Mouse (Mus musculus): Measurements from ENCODE around the gene Pxmp4. TPM values are rescaled to one million over a fixed set of nuclear protein-coding genes. Genes with fewer than 3 reads are reported as not detected.

The Pxmp4 gene
- 10 to 100 TPM; 15.1 to 16.1 TPM for total RNA-seq (2021)
- long read RNA-seq, experiment 1, transcript Pxmp4-201 (4 exons, 2,789 nt), result major isoform, 20 of 23 reads
- long read RNA-seq, experiment 1, partial matches to known transcripts, result 0 of 23 reads
- long read RNA-seq, experiment 1, other reads (novel, unspliced or antisense), result 1 of 23 reads
- long read RNA-seq, experiment 2, transcript Pxmp4-201 (4 exons, 2,789 nt), result major isoform, 14 of 18 reads
- long read RNA-seq, experiment 2, partial matches to known transcripts, result 0 of 18 reads
- long read RNA-seq, experiment 2, other reads (novel, unspliced or antisense), result 3 of 18 reads

GRCm38 (mm10) chr2:154603638-154604153, at the start of gene Pxmp4:
Gene Pxmp4, minus strand, starts transcription at chr2:154603708.
- peak; percentile 97 for DNase-seq

GRCm38 (mm10) chr2:154651363-154651762, 47.9 kb upstream of the Pxmp4 start, which contains the start of gene Chmp4b:
Gene Chmp4b, plus strand, starts transcription at chr2:154651705.
- no peak for DNase-seq

DNA sequence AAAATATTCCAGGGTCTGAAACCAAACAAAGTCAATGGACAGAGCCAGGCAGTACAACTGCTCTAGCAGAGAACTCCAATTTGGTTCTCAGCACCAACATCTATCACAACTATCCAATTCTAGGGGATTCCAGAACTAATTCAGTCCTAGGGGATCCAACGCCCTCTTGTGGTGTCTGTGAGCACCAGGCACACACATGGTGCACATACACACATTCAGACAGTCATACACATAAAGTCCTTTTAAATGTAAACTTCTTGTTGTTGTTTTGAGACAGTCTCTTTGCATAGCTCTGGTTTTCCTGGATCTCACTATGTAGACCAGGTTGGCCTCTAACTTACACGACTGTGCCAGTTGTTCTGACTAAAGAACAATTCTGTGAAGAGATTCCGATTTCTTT, 46.9 kb upstream of the Pxmp4 start:
- DNase-seq, result no peak

DNA sequence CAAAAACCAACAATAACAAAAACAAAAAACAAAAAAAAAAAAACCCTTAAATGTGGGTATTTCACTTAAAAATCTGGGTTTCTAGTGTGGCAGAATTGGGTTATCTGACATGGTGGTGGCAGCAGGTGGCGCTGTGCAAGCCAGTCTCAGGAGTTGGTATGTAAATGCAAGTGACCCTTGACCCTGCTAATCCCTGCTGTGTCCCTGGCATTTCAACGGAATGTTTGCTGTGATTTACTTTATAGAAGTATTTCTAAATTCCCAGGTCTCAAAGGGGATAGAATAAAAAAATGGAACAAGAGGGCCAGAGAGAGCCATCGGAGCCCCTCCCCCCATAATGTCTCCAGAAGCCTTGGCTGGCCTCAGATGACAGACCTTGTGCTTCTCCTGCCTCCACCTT, 44.6 kb upstream of the Pxmp4 start:
- DNase-seq, result no peak

DNA sequence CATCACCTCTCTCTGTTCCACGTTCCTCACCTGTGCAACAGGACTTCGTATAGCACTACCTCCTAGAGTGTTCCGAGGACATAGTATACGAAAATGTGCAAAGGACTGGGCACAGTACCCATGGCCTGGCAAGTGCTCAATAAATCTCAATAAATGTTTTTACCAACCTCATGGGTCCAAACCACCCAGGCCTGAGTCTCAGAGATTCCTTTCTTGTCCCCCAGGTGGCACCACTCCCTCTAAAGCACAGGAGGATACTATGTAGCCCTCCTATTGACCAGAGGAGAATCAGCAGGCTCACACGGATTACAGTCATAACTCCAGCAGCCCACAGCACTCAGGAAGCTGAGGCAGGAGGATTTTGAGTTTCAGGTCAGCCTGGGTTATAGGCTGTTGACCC, 43.1 kb upstream of the Pxmp4 start:
- no peak for DNase-seq

- DNase-seq, result no peak
Measured at GRCm38 (mm10) chr2:154642712-154643385, 39.3 kb upstream of the Pxmp4 start.

GRCm38 (mm10) chr2:154642005-154642459, 38.5 kb upstream of the Pxmp4 start:
- no peak for DNase-seq

DNA sequence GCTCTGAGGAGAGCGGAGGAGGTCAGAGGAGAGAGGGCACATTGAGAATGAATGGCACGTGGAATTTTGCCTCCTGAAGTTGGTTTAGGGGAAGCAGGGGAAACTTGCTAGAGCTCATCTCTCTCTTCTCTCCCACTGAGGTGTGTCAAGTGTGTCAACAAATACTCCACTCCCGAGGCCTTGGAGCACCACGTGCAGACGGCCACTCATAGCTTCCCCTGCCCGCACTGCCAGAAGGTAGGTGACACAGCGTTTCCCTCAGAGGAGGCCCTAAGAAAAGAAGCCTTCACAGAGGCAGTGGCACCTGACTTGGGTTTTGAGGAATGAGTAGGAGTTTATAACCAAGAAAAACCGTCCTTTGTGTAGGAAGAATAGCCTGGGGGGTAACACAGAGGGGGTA, 37.7 kb upstream of the Pxmp4 start:
- DNase-seq, result no peak

GRCm38 (mm10) chr2:154639115-154639514, 35.6 kb upstream of the Pxmp4 start:
- no peak for DNase-seq

- DNase-seq, result no peak
Measured at GRCm38 (mm10) chr2:154638521-154638920, 35.0 kb upstream of the Pxmp4 start.

- no peak for DNase-seq
Measured at GRCm38 (mm10) chr2:154635826-154636225, 32.3 kb upstream of the Pxmp4 start.

DNA sequence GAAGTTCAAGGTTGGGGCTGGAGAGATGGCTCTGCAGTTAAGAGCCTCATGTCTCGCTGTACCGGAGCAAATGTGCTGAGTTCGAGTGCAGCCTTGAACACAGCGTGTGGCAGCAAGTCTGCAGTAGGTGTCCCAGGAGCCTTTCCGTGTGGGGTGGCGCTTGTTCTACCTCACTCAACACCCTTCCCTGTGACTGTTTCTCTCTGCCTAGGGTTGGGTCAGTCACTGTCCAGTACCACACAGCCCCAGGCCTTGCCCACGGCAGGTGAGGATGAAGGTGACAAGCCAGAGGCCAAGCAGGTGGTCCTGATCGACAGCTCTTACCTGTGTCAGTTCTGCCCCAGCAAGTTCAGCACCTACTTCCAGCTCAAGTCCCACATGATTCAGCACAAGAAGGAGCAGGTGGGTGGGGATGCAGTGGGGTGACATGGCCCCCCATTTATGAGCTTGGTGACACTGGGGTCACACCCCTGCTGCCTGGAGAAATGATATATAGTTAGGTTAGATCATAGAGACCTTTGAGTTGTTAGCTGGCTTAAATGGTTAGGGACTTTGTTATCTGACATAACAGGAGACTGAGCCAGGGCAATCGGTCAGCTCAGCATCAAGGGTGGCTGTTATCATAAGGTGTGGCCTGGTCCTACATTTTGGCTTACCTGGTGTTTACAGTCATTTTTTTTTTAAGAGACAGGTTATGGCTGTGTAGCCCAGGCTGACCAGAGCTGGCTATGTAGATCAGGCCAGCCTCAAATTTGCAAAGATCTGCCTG, 30.6 kb upstream of the Pxmp4 start:
- DNase-seq, result no peak

DNA sequence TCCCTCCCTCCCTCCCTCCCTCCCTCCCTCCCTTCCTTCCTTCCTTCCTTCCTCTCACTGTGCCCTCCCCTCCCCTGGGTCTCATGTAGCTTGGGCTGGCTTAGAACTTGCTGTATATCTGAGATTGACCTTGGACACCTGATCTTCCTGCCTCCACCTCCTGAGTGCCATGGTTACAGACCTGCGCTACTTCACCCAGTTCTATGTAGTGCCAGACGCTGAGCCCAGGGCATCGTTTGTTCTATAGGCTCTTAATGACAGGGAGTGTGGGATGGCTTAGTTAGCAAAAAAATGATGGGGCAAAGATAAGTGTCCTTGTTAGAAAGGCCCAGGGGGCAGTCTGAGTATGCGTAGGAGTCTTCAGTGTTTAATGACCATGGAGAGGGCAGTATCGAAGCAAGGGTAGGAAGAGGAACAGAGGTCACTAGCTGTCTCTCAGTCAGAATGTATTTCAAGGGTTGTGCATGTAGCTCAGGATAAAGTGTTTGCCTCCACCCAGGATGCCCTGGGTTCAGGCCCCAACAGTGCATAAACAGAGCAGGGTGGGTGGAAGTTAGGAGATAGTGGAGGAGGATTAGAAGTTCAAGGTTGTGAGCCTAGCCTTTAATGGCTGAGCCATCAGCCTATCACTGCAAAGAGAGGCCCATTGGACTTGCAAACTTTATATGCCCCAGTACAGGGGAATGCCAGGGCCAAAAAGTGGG, 29.7 kb upstream of the Pxmp4 start:
- DNase-seq, result no peak

- DNase-seq, result no peak
Measured at GRCm38 (mm10) chr2:154632203-154632780, 28.8 kb upstream of the Pxmp4 start.

- no peak for DNase-seq
Measured at GRCm38 (mm10) chr2:154630531-154630930, 27.0 kb upstream of the Pxmp4 start.

DNA sequence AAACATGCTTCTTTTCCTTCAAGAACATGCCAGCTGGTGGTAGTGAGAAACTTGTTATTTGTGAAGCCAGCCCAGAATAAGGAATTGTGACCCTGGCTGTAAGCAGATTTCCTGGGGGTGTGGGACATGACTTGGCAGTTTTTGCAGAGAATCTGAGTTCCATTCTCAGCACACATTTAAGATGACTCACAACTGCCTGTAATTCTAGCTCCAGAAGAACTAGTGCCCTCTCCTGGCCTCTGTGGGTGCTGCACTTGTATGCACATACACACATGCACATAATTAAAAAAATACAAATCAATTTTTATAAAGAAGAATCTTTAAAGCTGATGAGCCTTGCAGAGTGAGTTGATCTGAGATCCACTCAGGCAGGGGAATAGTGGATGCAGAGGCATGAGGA, 20.6 kb upstream of the Pxmp4 start:
- DNase-seq, result no peak

- no peak for DNase-seq
Measured at GRCm38 (mm10) chr2:154621684-154622083, 18.2 kb upstream of the Pxmp4 start.

DNA sequence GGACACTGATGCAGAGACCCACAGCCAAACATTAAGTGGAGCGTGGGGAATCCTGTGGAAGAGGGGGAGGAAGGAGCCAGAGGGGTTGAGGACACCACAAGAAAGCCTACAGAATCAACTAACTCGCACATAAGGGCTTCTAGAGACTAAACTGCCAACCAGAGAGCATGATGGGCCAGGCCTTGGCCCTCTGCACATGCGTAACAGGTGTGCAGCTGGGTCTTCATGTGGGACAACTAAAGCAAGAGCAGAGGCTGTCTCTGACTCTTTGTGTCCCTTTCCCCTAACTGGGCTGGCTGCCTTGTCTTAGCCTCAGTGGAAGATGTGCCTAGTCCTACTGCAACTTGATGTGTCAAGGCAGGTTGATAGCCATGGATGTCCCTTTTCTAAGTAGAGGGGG, 13.6 kb upstream of the Pxmp4 start:
- no peak for DNase-seq

DNA sequence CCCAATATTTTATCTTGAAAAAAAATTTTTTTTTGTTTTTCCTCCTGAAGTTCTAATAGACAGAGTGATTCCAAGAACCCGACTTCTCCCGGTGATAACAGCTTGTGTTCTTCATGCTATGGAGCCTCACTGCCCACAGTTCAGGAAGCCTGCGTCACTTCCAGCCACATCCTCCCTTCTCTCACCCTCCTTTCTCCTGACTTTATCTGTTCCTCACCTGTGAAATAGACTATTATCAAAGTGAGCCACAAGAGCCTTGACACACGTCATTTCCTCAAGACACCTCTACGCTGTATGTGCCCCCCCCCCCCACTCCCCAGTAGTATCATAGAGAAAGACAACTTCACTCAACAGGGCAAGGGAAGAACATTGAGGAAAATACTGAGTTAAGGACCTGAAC, 12.2 kb upstream of the Pxmp4 start:
- no peak for DNase-seq

GRCm38 (mm10) chr2:154614841-154615576, 11.5 kb upstream of the Pxmp4 start:
- no peak for DNase-seq

Data from gastrocnemius, postnatal 10 days (tissue).